Mouse (Mus musculus): Measurements from ENCODE around the gene Fat1. TPM values are rescaled to one million over a fixed set of nuclear protein-coding genes. Genes with fewer than 3 reads are reported as not detected.

The Fat1 gene
- polyA plus RNA-seq, 1 experiment from 2014 or later, result 20.5 TPM

- H3K4me3 ChIP-seq, result no peak overlapping the region
- H3K9me3 ChIP-seq, result no peaks in the 10 kb centered on the region
- DNase-seq (ENCODE audit: extremely low spot score, low spot score), result no peak
- no peaks in the 10 kb centered on the region for H3K27me3 ChIP-seq (ENCODE audit: poor library complexity, severe bottlenecking)
- no peaks in the 10 kb centered on the region; the same call in 1 of the 2 replicates for H3K36me3 ChIP-seq (replicated peaks)
- H3K4me1 ChIP-seq, result peaks cover 90% of the 10 kb centered on the region
- no peak overlapping the region for H3K27ac ChIP-seq
- WGBS, result 16% methylated on average over 3 of the region's 3 CpGs
Measured at GRCm38 (mm10) chr8:44996493-44996892, 61.2 kb downstream of the Fat1 start.

- H3K27ac ChIP-seq, result no peak overlapping the region
- peaks cover 5% of the 10 kb centered on the region; the same call in 1 of the 2 replicates for H3K36me3 ChIP-seq (replicated peaks)
- H3K4me3 ChIP-seq, result no peak overlapping the region
- 77% methylated on average over 3 of the region's 3 CpGs for WGBS
- H3K4me1 ChIP-seq, result peaks cover 90% of the 10 kb centered on the region
- DNase-seq (ENCODE audit: extremely low spot score, low spot score), result no peak
- H3K27me3 ChIP-seq (ENCODE audit: poor library complexity, severe bottlenecking), result no peaks in the 10 kb centered on the region
- H3K9me3 ChIP-seq, result no peaks in the 10 kb centered on the region
Measured at GRCm38 (mm10) chr8:44997321-44997720, 62.1 kb downstream of the Fat1 start.

- Histone ChIP-seq H3K27me3 (ENCODE audit: poor library complexity, severe bottlenecking) (no peaks in the 10 kb centered on the region), H3K9me3 (no peaks in the 10 kb centered on the region), H3K4me1 (peaks cover 90% of the 10 kb centered on the region), H3K4me3 (no peak overlapping the region), H3K36me3 (replicated peaks) (peaks cover 5% of the 10 kb centered on the region; the same call in 1 of the 2 replicates), H3K27ac (peak overlapping the region; percentile 83; the same call in 1 of the 2 replicates)
- no peak for DNase-seq (ENCODE audit: extremely low spot score, low spot score)
- 33% methylated on average over 6 of the region's 6 CpGs for WGBS
Measured at GRCm38 (mm10) chr8:44997829-44998228, 62.6 kb downstream of the Fat1 start.

GRCm38 (mm10) chr8:44998275-44998674 is 63.0 kb downstream of the Fat1 start:
- H3K4me1 ChIP-seq, result peaks cover 90% of the 10 kb centered on the region

GRCm38 (mm10) chr8:44998681-44999277 is 63.5 kb downstream of the Fat1 start:
- Histone ChIP-seq H3K27ac (peak overlapping the region; percentile 83), H3K4me1 (peaks cover 90% of the 10 kb centered on the region), H3K9me3 (no peaks in the 10 kb centered on the region), H3K4me3 (peak overlapping the region; percentile 18; the same call in 1 of the 2 replicates), H3K27me3 (ENCODE audit: poor library complexity, severe bottlenecking) (no peaks in the 10 kb centered on the region), H3K36me3 (replicated peaks) (peaks cover 5% of the 10 kb centered on the region; the same call in 1 of the 2 replicates)
- peak; percentile 64 for DNase-seq (ENCODE audit: extremely low spot score, low spot score)
- 11% methylated on average over 11 of the region's 11 CpGs for WGBS

More at GRCm38 (mm10) chr8:44998275-44998674, 63.0 kb downstream of the Fat1 start:
- DNase-seq (ENCODE audit: extremely low spot score, low spot score), result no peak
- H3K4me3 ChIP-seq, result peak overlapping the region; percentile 18; the same call in 1 of the 2 replicates
- no peaks in the 10 kb centered on the region for H3K27me3 ChIP-seq (ENCODE audit: poor library complexity, severe bottlenecking)
- peaks cover 5% of the 10 kb centered on the region; the same call in 1 of the 2 replicates for H3K36me3 ChIP-seq (replicated peaks)
- WGBS, result 32% methylated on average over 9 of the region's 9 CpGs
- H3K9me3 ChIP-seq, result no peaks in the 10 kb centered on the region
- H3K27ac ChIP-seq, result peak overlapping the region; percentile 83

GRCm38 (mm10) chr8:45001577-45002197 is 66.4 kb downstream of the Fat1 start:
- Histone ChIP-seq H3K36me3 (replicated peaks) (peaks cover 18% of the 10 kb centered on the region), H3K4me3 (no peak overlapping the region), H3K27ac (peak overlapping the region; percentile 49), H3K4me1 (peaks cover 77% of the 10 kb centered on the region), H3K27me3 (ENCODE audit: poor library complexity, severe bottlenecking) (no peaks in the 10 kb centered on the region), H3K9me3 (no peaks in the 10 kb centered on the region)
- 32% methylated on average over 8 of the region's 8 CpGs for WGBS
- DNase-seq (ENCODE audit: extremely low spot score, low spot score), result no peak

- H3K27ac ChIP-seq, result no peak overlapping the region
- no peaks in the 10 kb centered on the region for H3K9me3 ChIP-seq
- no peak overlapping the region for H3K4me3 ChIP-seq
- peaks cover 27% of the 10 kb centered on the region for H3K36me3 ChIP-seq (replicated peaks)
- no peak for DNase-seq (ENCODE audit: extremely low spot score, low spot score)
- peaks cover 67% of the 10 kb centered on the region for H3K4me1 ChIP-seq
- no peaks in the 10 kb centered on the region for H3K27me3 ChIP-seq (ENCODE audit: poor library complexity, severe bottlenecking)
- 59% methylated on average over 4 of the region's 4 CpGs for WGBS
Measured at GRCm38 (mm10) chr8:45002686-45003085, 67.4 kb downstream of the Fat1 start.

- no peaks in the 10 kb centered on the region for H3K27me3 ChIP-seq (ENCODE audit: poor library complexity, severe bottlenecking)
- 71% methylated on average over 3 of the region's 3 CpGs for WGBS
Measured at GRCm38 (mm10) chr8:45004021-45004420, 68.8 kb downstream of the Fat1 start.

GRCm38 (mm10) chr8:45010685-45011084 is 75.4 kb downstream of the Fat1 start:
- Histone ChIP-seq H3K27ac (no peak overlapping the region), H3K27me3 (ENCODE audit: poor library complexity, severe bottlenecking) (no peaks in the 10 kb centered on the region), H3K4me3 (no peak overlapping the region), H3K9me3 (no peaks in the 10 kb centered on the region), H3K36me3 (replicated peaks) (peaks cover 93% of the 10 kb centered on the region), H3K4me1 (no peaks in the 10 kb centered on the region)
- peak; percentile 54 for DNase-seq (ENCODE audit: extremely low spot score, low spot score)
- 29% methylated on average over 4 of the region's 4 CpGs for WGBS

More at GRCm38 (mm10) chr8:45004021-45004420, 68.8 kb downstream of the Fat1 start:
- DNase-seq (ENCODE audit: extremely low spot score, low spot score), result no peak
- Histone ChIP-seq H3K4me3 (no peak overlapping the region), H3K36me3 (replicated peaks) (peaks cover 40% of the 10 kb centered on the region), H3K4me1 (peaks cover 53% of the 10 kb centered on the region), H3K9me3 (no peaks in the 10 kb centered on the region), H3K27ac (no peak overlapping the region)

GRCm38 (mm10) chr8:45011774-45012173 is 76.5 kb downstream of the Fat1 start:
- DNase-seq (ENCODE audit: extremely low spot score, low spot score), result no peak
- Histone ChIP-seq H3K4me1 (no peaks in the 10 kb centered on the region), H3K4me3 (no peak overlapping the region), H3K36me3 (replicated peaks) (peaks cover 99% of the 10 kb centered on the region), H3K27me3 (ENCODE audit: poor library complexity, severe bottlenecking) (no peaks in the 10 kb centered on the region), H3K9me3 (no peaks in the 10 kb centered on the region), H3K27ac (no peak overlapping the region)
- WGBS, result 95% methylated on average over 12 of the region's 12 CpGs

GRCm38 (mm10) chr8:45013852-45014251 is 78.6 kb downstream of the Fat1 start:
- DNase-seq (ENCODE audit: extremely low spot score, low spot score), result no peak
- H3K4me3 ChIP-seq, result no peak overlapping the region
- peaks cover 99% of the 10 kb centered on the region for H3K36me3 ChIP-seq (replicated peaks)
- H3K4me1 ChIP-seq, result no peaks in the 10 kb centered on the region
- H3K9me3 ChIP-seq, result no peaks in the 10 kb centered on the region
- no peaks in the 10 kb centered on the region for H3K27me3 ChIP-seq (ENCODE audit: poor library complexity, severe bottlenecking)
- H3K27ac ChIP-seq, result no peak overlapping the region
- 94% methylated on average over 8 of the region's 8 CpGs for WGBS

GRCm38 (mm10) chr8:45014498-45015067 is 79.3 kb downstream of the Fat1 start:
- Histone ChIP-seq H3K27ac (no peak overlapping the region), H3K36me3 (replicated peaks) (peaks cover 99% of the 10 kb centered on the region), H3K4me3 (no peak overlapping the region), H3K9me3 (no peaks in the 10 kb centered on the region), H3K4me1 (no peaks in the 10 kb centered on the region), H3K27me3 (ENCODE audit: poor library complexity, severe bottlenecking) (no peaks in the 10 kb centered on the region)
- DNase-seq (ENCODE audit: extremely low spot score, low spot score), result no peak
- 93% methylated on average over 11 of the region's 11 CpGs for WGBS

GRCm38 (mm10) chr8:45015876-45016275 is 80.6 kb downstream of the Fat1 start:
- Histone ChIP-seq H3K4me1 (no peaks in the 10 kb centered on the region), H3K9me3 (no peaks in the 10 kb centered on the region), H3K4me3 (no peak overlapping the region), H3K27me3 (ENCODE audit: poor library complexity, severe bottlenecking) (no peaks in the 10 kb centered on the region), H3K27ac (no peak overlapping the region), H3K36me3 (replicated peaks) (peaks cover 99% of the 10 kb centered on the region)
- DNase-seq (ENCODE audit: extremely low spot score, low spot score), result no peak
- 90% methylated on average over 8 of the region's 8 CpGs for WGBS

Measured in forebrain, embryonic 10.5 days (tissue).